Mouse (Mus musculus) thymus, postnatal 25 days (tissue): Measurements from ENCODE around the gene Thy1.

Source experiments
- DNase-seq: peaks from one replicate; pipeline ENCODE4 v3.0.0; 2022

Gene Thy1

GRCm38 (mm10) chr9:44084659-44085229 lies 41.6 kb downstream of the Thy1 start:
- peak; percentile 80 for DNase-seq

- no peak for DNase-seq
Measured at GRCm38 (mm10) chr9:44085276-44085675, 42.1 kb downstream of the Thy1 start.

GRCm38 (mm10) chr9:44085741-44086665 lies 42.8 kb downstream of the Thy1 start:
- DNase-seq = no peak

GRCm38 (mm10) chr9:44086960-44087359 lies 43.8 kb downstream of the Thy1 start:
- DNase-seq = no peak

- no peak for DNase-seq
Measured at GRCm38 (mm10) chr9:44087761-44088455, 44.7 kb downstream of the Thy1 start.

GRCm38 (mm10) chr9:44088877-44089608 lies 45.9 kb downstream of the Thy1 start:
- DNase-seq = peak; percentile 51

GRCm38 (mm10) chr9:44093612-44094503 lies 50.7 kb downstream of the Thy1 start:
- DNase-seq = peak; percentile 91

- no peak for DNase-seq
Measured at GRCm38 (mm10) chr9:44094737-44095136, 51.6 kb downstream of the Thy1 start.

- DNase-seq = no peak
Measured at GRCm38 (mm10) chr9:44095781-44096180, 52.6 kb downstream of the Thy1 start.

GRCm38 (mm10) chr9:44096536-44096935 lies 53.4 kb downstream of the Thy1 start:
- no peak for DNase-seq
